Mouse (Mus musculus): ENCODE measurements around the gene Abca2. TPM values are rescaled to one million over a fixed set of nuclear protein-coding genes. Genes with fewer than 3 reads are reported as not detected.
"Not testable (repeated sequence)": the region's sequence is repeated elsewhere in the genome, so short reads cannot be mapped to it uniquely, and the experiment has no call there.

Abca2 gene
- polyA plus RNA-seq, 1 experiment from 2014 or later = 3.8 TPM

DNA sequence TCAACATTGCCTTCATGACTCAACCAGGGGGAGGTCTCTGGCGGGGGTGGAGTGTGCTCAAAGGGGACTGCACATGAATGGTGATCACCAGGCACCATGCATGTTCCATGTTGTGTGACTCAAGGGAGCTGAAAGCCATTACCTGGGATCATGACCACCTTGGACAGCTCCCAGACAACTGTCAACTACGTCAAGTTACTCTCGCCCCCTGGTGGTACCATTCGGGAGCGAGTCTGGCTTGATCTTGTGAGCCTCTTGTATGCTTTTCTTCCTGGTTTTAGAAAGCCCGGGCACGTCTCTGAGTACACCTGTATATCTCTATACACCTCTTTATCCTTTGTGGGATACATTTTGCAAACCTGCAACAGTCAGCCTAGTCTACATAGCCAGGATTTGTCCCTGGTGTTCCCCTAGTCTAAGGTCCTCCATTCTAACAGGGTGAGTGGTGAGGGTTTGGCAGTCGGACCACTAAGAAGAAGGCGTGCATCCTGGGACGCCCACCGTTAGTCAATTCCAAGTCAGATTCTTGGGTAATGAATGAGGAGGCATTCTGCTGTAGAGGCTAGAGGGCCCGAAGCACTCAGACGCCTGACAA lies 26.0 kb upstream of the Abca2 start:
- peaks cover 100% of the 10 kb centered on the region for H3K27me3 ChIP-seq
- no peak for ATAC-seq (ENCODE audit: low FRiP score, low read depth)
- H3K9ac ChIP-seq = peak overlapping the region; percentile 68; the same call in 1 of the 2 replicates

DNA sequence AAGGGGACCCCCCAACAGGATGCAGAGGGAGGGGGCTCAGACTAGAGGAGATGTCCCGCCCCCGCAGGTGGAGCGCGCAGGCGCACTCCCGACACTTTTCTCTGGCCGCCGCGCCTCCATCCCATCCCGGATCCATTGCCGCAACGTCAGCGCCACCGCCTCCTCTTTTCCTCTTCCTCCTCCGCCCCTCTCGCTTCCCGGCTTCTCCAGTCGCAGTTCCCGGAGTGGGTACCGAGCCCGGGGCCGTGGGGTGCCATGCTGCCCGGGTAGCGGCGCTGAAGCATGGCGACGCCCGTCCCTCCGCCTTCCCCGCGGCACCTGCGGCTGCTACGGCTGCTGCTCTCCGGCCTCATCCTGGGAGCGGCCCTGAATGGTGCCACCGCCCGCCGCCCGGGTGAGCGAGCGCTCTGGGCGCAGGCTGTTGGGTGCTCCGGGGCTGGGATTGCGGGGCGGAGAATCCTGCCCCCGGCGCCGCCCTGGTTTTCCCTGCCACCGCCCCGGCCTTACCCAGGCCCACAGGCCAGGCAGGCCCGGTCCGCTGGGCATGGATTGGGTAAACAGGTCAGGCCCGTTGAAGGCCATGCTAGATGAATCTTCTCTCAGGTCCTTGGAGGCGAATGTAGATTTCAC lies 25.4 kb upstream of the Abca2 start:
- peaks cover 7% of the 10 kb centered on the region; the same call in 1 of the 2 replicates for H3K4me1 ChIP-seq
- peak overlapping the region; percentile 73 for H3K4me2 ChIP-seq (replicated peaks)
- 1% methylated on average over 54 of the region's 54 CpGs for WGBS
- peak overlapping the region; percentile 68 for H3K9ac ChIP-seq
- H3K27me3 ChIP-seq = peaks cover 100% of the 10 kb centered on the region
- no peaks in the 10 kb centered on the region for H3K9me3 ChIP-seq
- no peaks in the 10 kb centered on the region for H3K36me3 ChIP-seq
- peak; percentile 33; the same call in 1 of the 2 replicates for ATAC-seq (ENCODE audit: low FRiP score, low read depth)
- peak overlapping the region; percentile 58 for H3K4me3 ChIP-seq
- H3K27ac ChIP-seq = no peak overlapping the region

More for the DNA sequence above, 26.0 kb upstream of the Abca2 start:
- Histone ChIP-seq H3K4me3 (peak overlapping the region; percentile 58), H3K4me2 (replicated peaks) (peak overlapping the region; percentile 73), H3K36me3 (no peaks in the 10 kb centered on the region), H3K27ac (no peak overlapping the region), H3K4me1 (peaks cover 7% of the 10 kb centered on the region; the same call in 1 of the 2 replicates), H3K9me3 (no peaks in the 10 kb centered on the region)
- 2% methylated on average over 13 of the region's 13 CpGs for WGBS

DNA sequence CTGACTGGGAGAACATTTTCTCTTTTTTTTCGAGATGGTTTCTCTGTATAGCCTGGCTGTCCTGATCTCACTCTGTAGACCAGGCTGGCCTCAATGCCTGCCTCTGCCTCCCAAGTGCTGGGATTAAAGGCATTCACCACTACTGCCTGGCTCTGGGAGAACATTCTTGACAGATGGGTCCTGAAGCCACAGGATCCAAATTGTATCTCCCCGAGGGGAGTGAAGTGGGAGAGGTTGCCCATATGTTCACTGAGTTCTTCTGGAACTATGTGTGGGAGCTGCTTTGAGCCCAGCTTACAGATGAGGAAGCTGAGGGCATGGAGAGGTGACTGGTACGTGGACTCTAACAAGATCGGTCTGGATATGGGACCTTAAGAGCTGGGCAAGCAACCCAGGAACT lies 24.5 kb upstream of the Abca2 start:
- Histone ChIP-seq H3K9ac (no peak overlapping the region), H3K4me2 (replicated peaks) (peak overlapping the region; percentile 73), H3K9me3 (no peaks in the 10 kb centered on the region), H3K27me3 (peaks cover 97% of the 10 kb centered on the region), H3K27ac (no peak overlapping the region), H3K4me3 (peak overlapping the region; percentile 58), H3K4me1 (peaks cover 7% of the 10 kb centered on the region; the same call in 1 of the 2 replicates), H3K36me3 (no peaks in the 10 kb centered on the region)
- no peak for ATAC-seq (ENCODE audit: low FRiP score, low read depth)
- 76% methylated on average over 4 of the region's 4 CpGs for WGBS

DNA sequence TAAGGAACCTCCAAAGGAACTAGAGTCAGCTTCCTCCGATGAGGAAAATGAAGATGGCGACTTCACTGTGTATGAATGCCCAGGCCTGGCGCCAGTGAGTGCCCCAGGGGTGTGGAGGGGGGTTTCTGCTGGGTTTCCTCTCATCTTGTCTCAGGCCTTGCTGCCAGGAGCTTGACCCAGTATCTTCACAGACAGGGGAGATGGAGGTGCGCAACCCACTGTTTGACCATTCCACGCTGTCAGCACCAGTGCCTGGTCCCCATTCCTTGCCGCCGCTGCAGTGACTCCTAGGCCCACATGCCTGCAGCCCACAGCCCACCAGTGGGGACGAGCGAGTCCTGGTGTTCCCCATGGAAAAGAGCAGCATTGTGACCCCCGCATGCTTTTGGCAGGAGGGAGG lies 19.6 kb upstream of the Abca2 start:
- H3K9me3 ChIP-seq = no peaks in the 10 kb centered on the region
- H3K9ac ChIP-seq = no peak overlapping the region
- H3K27ac ChIP-seq = no peak overlapping the region
- H3K27me3 ChIP-seq = peaks cover 53% of the 10 kb centered on the region
- H3K4me1 ChIP-seq = no peaks in the 10 kb centered on the region
- WGBS = 81% methylated on average over 10 of the region's 10 CpGs
- ATAC-seq (ENCODE audit: low FRiP score, low read depth) = no peak
- no peak overlapping the region for H3K4me2 ChIP-seq (replicated peaks)
- H3K36me3 ChIP-seq = no peaks in the 10 kb centered on the region
- no peak overlapping the region for H3K4me3 ChIP-seq

DNA sequence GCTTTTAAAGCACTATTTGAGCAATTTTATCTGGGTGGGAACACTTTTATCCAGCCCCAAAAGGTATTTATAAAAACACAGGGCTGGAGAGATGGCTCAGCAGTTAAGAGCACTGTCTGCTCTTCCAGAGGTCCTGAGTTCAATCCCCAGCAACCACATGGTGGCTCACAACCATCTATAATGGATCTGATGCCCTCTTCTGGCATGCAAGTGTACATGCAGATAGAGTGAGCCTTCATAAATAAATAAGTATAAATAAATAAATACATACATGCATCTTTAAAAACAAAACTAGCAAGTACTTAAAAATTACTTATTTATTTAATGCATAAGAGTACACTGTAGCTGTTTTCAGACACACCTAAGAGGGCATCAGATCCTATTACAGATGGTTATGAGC lies 15.1 kb upstream of the Abca2 start:
- not testable (repeated sequence) for H3K4me3 ChIP-seq; H3K36me3 ChIP-seq; H3K9me3 ChIP-seq; H3K9ac ChIP-seq; H3K4me2 ChIP-seq (replicated peaks); ATAC-seq (ENCODE audit: low FRiP score, low read depth); H3K4me1 ChIP-seq; H3K27ac ChIP-seq
- H3K27me3 ChIP-seq = peaks cover 13% of the 10 kb centered on the region

DNA sequence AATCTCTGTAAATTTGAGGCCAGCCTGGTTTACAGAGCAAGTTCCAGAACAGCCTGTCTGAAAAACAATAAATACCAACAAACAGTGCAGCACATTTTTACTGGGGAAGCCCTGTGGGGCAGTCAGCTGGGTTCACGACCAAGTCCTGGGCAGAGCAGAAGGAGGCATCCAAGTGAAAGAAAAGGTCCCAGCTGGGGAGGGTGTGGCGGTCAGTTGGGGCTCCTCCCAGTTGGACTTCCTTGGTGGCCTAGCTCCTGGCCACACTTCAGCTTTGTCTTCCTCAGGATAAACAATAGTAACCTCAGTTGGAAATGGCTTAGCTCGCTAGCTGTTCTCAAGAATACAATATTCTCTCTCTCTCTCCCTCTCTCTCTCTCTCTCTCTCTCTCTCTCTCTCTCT lies 11.1 kb upstream of the Abca2 start:
- H3K4me2 ChIP-seq (replicated peaks) = no peak overlapping the region
- H3K9ac ChIP-seq = no peak overlapping the region
- no peaks in the 10 kb centered on the region for H3K9me3 ChIP-seq
- WGBS = 31% methylated on average over 3 of the region's 3 CpGs
- H3K4me1 ChIP-seq = no peaks in the 10 kb centered on the region
- peaks cover 8% of the 10 kb centered on the region; the same call in 1 of the 2 replicates for H3K27me3 ChIP-seq
- H3K36me3 ChIP-seq = no peaks in the 10 kb centered on the region
- no peak for ATAC-seq (ENCODE audit: low FRiP score, low read depth)
- H3K27ac ChIP-seq = no peak overlapping the region
- no peak overlapping the region for H3K4me3 ChIP-seq

DNA sequence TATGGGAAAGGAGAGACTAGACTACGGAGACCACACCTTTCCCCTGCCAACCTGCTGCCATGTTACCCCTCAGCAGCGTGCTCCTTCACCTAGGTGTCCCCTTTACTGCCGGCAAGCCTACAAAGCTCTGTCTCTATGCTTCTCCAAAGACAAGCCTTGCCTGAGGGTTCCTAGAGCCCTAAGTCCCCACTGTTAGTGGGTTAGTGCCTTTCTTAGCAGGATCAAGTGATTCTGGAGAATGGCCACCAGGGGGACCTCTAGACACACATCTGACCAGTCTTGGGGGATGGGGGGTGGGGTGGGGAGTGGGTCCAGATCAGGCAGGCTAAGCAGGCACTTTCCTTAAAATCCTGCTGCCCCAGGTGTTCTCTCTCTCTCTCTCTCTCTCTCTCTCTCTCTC lies 6.6 kb upstream of the Abca2 start:
- Histone ChIP-seq H3K4me2 (replicated peaks) (no peak overlapping the region), H3K4me3 (no peak overlapping the region), H3K36me3 (no peaks in the 10 kb centered on the region), H3K27ac (no peak overlapping the region), H3K9ac (no peak overlapping the region), H3K27me3 (peaks cover 51% of the 10 kb centered on the region), H3K4me1 (no peaks in the 10 kb centered on the region), H3K9me3 (no peaks in the 10 kb centered on the region)
- ATAC-seq (ENCODE audit: low FRiP score, low read depth) = no peak
- WGBS = 14% methylated on average over 3 of the region's 3 CpGs

DNA sequence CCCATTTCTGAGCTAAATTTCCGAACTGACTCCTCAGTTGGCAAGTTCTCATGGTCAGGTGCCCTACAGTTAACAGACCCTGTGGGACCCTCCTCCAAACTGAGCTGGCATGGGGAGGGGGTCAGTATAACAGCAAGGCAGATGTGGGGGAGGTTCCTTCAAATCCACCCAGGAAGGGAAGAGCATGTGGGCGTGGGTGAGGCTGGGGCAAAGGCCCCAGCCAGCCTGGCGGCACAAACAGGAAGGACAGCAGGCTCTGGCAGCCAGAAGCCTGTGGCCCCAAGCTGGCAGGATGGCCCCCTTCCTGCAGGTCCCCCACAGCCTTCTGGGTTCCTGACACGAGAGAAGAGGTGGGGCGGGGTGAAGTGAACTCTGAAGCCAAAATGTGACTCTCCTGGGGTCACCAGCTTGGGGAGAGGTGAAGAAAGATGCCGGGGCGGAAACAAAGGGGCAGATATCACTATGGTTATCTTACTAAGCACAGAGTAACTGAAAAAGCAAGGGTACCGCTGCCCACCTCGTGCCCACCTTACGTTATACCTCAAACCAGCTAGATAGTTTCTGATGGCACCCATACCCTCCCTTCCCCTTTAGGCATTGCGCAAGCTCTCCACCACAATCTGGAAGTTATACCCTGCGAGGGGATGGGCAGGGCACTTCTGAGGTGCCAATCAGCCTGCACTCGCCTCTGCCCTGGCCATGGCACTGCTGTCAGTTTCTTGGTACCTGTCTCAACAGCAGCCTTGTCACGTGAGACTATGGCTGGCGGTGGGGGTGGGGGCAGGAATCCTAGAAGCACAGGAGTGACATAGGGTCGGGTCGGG lies 5.7 kb upstream of the Abca2 start, which contains the start of gene Fut7:
Gene Fut7, plus strand, starts transcription at position 681 of the 824 bp plus-strand sequence.
- no peak within 1 kb of the TSS for H3K4me2 ChIP-seq (replicated peaks)
- no peak within 1 kb of the TSS for H3K9ac ChIP-seq
- no peaks in the 10 kb centered on the region for H3K36me3 ChIP-seq
- no peak within 1 kb of the TSS for H3K27ac ChIP-seq
- H3K4me1 ChIP-seq = no peaks in the 10 kb centered on the region
- 61% methylated on average over 17 of the region's 17 CpGs for WGBS
- peaks cover 51% of the 10 kb centered on the region for H3K27me3 ChIP-seq
- no peak within 1 kb of the TSS for H3K4me3 ChIP-seq
- ATAC-seq (ENCODE audit: low FRiP score, low read depth) = no peak
- H3K9me3 ChIP-seq = no peaks in the 10 kb centered on the region

DNA sequence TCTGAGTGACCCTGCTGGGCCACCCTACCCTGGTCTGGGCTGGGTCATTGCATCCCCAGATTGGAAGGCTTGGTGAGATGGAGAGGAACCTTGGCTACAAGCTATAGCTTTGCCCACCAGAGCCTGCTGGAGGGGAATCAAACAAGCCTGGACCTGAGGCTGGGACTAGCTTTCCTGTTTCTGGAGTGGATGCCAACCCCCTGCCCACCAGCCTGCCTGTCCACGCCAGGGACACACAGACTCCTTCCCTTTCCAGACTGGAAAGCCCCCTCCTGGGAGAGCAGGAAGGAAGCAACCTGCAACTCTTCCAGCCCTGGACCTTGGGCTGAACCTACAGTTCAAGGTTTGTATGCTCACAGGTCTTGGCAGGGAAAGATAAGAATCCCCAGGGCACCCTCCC lies 4.9 kb upstream of the Abca2 start:
- Histone ChIP-seq H3K27me3 (peaks cover 47% of the 10 kb centered on the region), H3K9ac (no peak overlapping the region), H3K4me3 (no peak overlapping the region), H3K4me1 (no peaks in the 10 kb centered on the region), H3K9me3 (no peaks in the 10 kb centered on the region), H3K27ac (no peak overlapping the region), H3K4me2 (replicated peaks) (no peak overlapping the region), H3K36me3 (no peaks in the 10 kb centered on the region)
- no peak for ATAC-seq (ENCODE audit: low FRiP score, low read depth)
- WGBS = 71% methylated on average over 1 of the region's 1 CpGs

DNA sequence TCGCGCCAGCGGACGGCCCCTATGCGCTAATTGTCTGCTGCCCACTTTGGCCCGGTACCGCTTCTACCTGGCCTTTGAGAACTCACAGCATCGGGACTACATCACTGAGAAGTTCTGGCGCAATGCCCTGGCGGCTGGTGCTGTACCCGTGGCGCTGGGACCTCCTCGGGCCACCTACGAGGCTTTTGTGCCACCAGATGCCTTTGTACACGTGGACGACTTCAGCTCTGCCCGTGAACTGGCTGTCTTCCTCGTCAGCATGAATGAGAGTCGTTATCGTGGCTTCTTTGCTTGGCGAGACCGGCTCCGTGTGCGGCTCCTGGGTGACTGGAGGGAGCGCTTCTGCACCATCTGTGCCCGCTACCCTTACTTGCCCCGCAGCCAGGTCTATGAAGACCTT lies 3.0 kb upstream of the Abca2 start:
- H3K4me3 ChIP-seq = no peak overlapping the region
- WGBS = 55% methylated on average over 27 of the region's 27 CpGs
- H3K36me3 ChIP-seq = no peaks in the 10 kb centered on the region
- no peak overlapping the region for H3K4me2 ChIP-seq (replicated peaks)
- no peak for ATAC-seq (ENCODE audit: low FRiP score, low read depth)
- H3K4me1 ChIP-seq = peaks cover 8% of the 10 kb centered on the region; the same call in 1 of the 2 replicates
- H3K9me3 ChIP-seq = no peaks in the 10 kb centered on the region
- peaks cover 61% of the 10 kb centered on the region for H3K27me3 ChIP-seq
- H3K27ac ChIP-seq = no peak overlapping the region
- H3K9ac ChIP-seq = 0 out of 2 replicates have a peak overlapping the region, but pooled peaks have one; percentile 35

DNA sequence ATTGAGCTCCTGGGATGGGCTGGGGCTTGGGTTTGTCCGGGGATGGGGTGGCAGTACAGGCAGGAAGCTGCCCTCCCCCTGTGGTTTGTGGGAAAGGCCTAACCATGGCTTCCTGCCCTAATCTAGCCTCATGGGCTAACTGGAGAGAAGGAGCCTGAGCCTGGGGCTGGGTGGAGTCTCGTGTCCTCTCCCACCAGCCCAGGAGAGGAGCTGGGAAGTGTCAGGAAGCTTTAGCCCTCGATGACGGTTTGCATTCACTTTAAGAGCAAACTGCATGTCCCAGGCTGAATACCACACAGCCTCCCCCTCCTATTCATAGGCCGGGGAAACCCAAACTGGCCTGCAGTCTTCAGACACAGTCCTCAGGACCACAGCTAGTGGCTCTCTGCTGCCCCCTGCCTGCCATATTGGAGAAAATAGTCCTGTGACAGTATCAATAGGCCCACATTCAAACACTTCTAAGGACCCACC lies 1.7 kb upstream of the Abca2 start:
- no peaks in the 10 kb centered on the region for H3K36me3 ChIP-seq
- no peak overlapping the region for H3K27ac ChIP-seq
- H3K27me3 ChIP-seq = peaks cover 71% of the 10 kb centered on the region
- no peak overlapping the region for H3K9ac ChIP-seq
- 34% methylated on average over 5 of the region's 5 CpGs for whole genome bisulfite sequencing
- H3K4me1 ChIP-seq = peaks cover 8% of the 10 kb centered on the region; the same call in 1 of the 2 replicates
- no peak overlapping the region for H3K4me2 ChIP-seq (replicated peaks)
- no peaks in the 10 kb centered on the region for H3K9me3 ChIP-seq
- ATAC-seq (ENCODE audit: low FRiP score, low read depth) = no peak
- H3K4me3 ChIP-seq = no peak overlapping the region

DNA sequence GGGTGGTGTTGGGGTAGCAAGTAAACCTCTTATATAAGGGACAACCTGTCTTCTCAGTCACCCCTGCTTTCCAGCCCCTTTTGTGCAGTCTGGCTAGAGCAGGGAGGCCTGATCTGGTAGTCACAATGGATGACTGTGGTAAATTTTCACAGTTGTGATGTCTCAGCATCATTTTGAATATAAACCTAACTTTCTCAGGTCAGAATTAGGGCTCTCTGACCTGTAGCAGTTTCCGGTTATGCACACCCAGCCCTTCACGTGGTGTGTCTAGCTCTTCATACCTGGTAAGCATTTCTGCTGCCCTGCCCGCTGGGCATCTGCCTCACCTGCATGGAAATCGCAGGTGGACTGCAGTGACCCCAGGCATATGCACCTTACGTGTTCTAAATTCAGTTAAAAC lies 1.2 kb upstream of the Abca2 start:
- H3K9ac ChIP-seq = no peak overlapping the region
- H3K9me3 ChIP-seq = no peaks in the 10 kb centered on the region
- H3K4me2 ChIP-seq (replicated peaks) = no peak overlapping the region
- H3K4me3 ChIP-seq = no peak overlapping the region
- H3K4me1 ChIP-seq = peaks cover 8% of the 10 kb centered on the region; the same call in 1 of the 2 replicates
- WGBS = 92% methylated on average over 5 of the region's 5 CpGs
- ATAC-seq (ENCODE audit: low FRiP score, low read depth) = no peak
- peaks cover 72% of the 10 kb centered on the region for H3K27me3 ChIP-seq
- H3K27ac ChIP-seq = no peak overlapping the region
- no peaks in the 10 kb centered on the region for H3K36me3 ChIP-seq

Data from limb, embryonic 13.5 days (tissue).